Mouse (Mus musculus) brain, embryonic 14.5 days (tissue): Measurements from ENCODE around the gene Thbs1. TPM values are rescaled to one million over a fixed set of nuclear protein-coding genes. Genes with fewer than 3 reads are reported as not detected.

Experiments used
- DNase-seq: peaks from one replicate; pipeline ENCODE4 v3.0.0-alpha.2; 2011; ENCODE audit warnings: low read depth
- CTCF ChIP-seq: fragments of 200-500 bp; IDR thresholded peaks from 2 replicates; pipeline ENCODE4 v1.5.1; 2012; ENCODE audit warnings: inconsistent platforms, mild to moderate bottlenecking, moderate library complexity, borderline replicate concordance; ENCODE audit not compliant: insufficient read depth, insufficient read length; ENCODE audit errors: extremely low read depth
- POLR2A ChIP-seq: fragments of 200-500 bp; IDR thresholded peaks from 2 replicates; pipeline ENCODE4 v1.6.1; 2012; ENCODE audit warnings: mild to moderate bottlenecking, inconsistent platforms, borderline replicate concordance; ENCODE audit not compliant: poor library complexity, insufficient read depth, insufficient read length, severe bottlenecking; ENCODE audit errors: extremely low read depth
- polyA plus RNA-seq: library from polyadenylated mRNA; depleted of rRNA; stranded (reverse); fragments of >200 nt; gene quantifications from 2 replicates; pipeline ENCODE4 v1.2.3, GENCODE M21; 2012

The Thbs1 gene
- polyA plus RNA-seq, 1 experiment: 9.3 TPM

GRCm38 (mm10) chr2:118116754-118117290 lies 5.1 kb downstream of the Thbs1 start:
- no peak for DNase-seq
- TF ChIP-seq CTCF: no peak
- no peak for TF ChIP-seq POLR2A

- DNase-seq: no peak
- TF ChIP-seq CTCF (no peak), POLR2A (no peak)
Measured at GRCm38 (mm10) chr2:118117401-118117800, 5.7 kb downstream of the Thbs1 start.

GRCm38 (mm10) chr2:118118045-118118444 lies 6.4 kb downstream of the Thbs1 start:
- TF ChIP-seq CTCF: no peak
- TF ChIP-seq POLR2A: no peak

GRCm38 (mm10) chr2:118118515-118118914 lies 6.8 kb downstream of the Thbs1 start:
- no peak for DNase-seq
- no peak for TF ChIP-seq CTCF
- TF ChIP-seq POLR2A: no peak

More at GRCm38 (mm10) chr2:118118045-118118444, 6.4 kb downstream of the Thbs1 start:
- no peak for DNase-seq

GRCm38 (mm10) chr2:118119684-118120083 lies 8.0 kb downstream of the Thbs1 start:
- TF ChIP-seq POLR2A (no peak), CTCF (no peak)
- no peak for DNase-seq

GRCm38 (mm10) chr2:118120095-118120494 lies 8.4 kb downstream of the Thbs1 start:
- no peak for DNase-seq
- TF ChIP-seq POLR2A: no peak
- no peak for TF ChIP-seq CTCF

- DNase-seq: no peak
- TF ChIP-seq POLR2A (no peak), CTCF (no peak)
Measured at GRCm38 (mm10) chr2:118120751-118121150, 9.1 kb downstream of the Thbs1 start.

- DNase-seq: no peak
- TF ChIP-seq CTCF (no peak), POLR2A (no peak)
Measured at GRCm38 (mm10) chr2:118122291-118122690, 10.6 kb downstream of the Thbs1 start.

GRCm38 (mm10) chr2:118123743-118124142 lies 12.1 kb downstream of the Thbs1 start:
- DNase-seq: no peak
- no peak for TF ChIP-seq CTCF

GRCm38 (mm10) chr2:118124437-118124836 lies 12.8 kb downstream of the Thbs1 start:
- DNase-seq: no peak
- TF ChIP-seq CTCF (no peak), POLR2A (no peak)

- no peak for TF ChIP-seq CTCF
- TF ChIP-seq POLR2A: no peak
- DNase-seq: no peak
Measured at GRCm38 (mm10) chr2:118125211-118125939, 13.7 kb downstream of the Thbs1 start.

GRCm38 (mm10) chr2:118125943-118126470 lies 14.3 kb downstream of the Thbs1 start:
- TF ChIP-seq CTCF: no peak
- TF ChIP-seq POLR2A: no peak
- DNase-seq: peak; percentile 45

- no peak for DNase-seq
- TF ChIP-seq CTCF: no peak
- TF ChIP-seq POLR2A: no peak
Measured at GRCm38 (mm10) chr2:118127516-118128288, 16.0 kb downstream of the Thbs1 start.
